Mouse (Mus musculus) spleen, adult 12 weeks (tissue): ENCODE results near the gene Nhlh1.

Experiments
- DNase-seq: peaks from one replicate; pipeline ENCODE4 v3.0.0; 2022; ENCODE audit warnings: low spot score

The Nhlh1 gene

DNA sequence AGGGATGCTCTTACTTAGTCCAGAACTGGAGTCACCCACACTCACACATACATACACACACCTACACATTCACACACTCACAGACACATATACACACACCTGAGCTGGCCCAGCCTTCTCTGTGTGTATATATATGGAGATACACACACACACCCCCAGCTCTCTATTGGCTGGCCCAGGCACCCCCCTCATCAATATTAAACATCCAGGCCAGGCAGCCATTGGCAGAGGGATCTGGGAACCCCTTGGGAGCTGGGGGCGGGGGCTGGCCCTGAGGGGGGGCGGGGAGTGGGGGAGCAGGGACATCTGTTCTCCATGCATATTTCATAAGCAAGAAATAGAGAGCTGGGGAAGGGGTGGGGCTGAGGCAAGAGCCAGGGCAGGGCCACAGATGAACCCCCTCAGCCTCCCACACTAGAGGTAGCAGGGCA, at the start of gene Nhlh1:
TSS of gene Nhlh1 (minus strand) at position 83 of the 431 bp plus-strand sequence.
- no peak for DNase-seq

DNA sequence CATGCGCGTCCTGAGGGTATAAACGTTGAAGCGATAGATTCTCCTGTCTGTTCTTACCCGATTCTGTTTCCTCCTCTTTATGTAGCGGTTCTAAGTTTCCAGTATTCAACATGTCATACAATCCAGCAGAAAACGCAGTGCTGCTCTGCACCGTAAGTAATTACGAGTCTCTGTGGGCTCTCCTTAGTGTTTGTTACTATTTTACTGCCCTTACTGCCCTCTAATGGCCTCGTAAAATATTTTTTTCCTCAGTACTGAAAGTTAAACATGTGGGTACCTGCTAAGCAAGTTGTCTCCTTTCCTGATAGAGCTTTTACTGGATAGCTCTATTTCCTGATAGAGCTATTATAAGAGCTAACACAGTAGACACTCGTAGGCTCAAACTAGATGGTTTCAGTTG, 47.7 kb upstream of the Nhlh1 start:
- DNase-seq = no peak

- no peak for DNase-seq
These were observed 46.2 kb upstream of the Nhlh1 start for GRCm38 (mm10) chr1:172103619-172104018.

GRCm38 (mm10) chr1:172099325-172100033, 42.1 kb upstream of the Nhlh1 start:
- DNase-seq = no peak

DNA sequence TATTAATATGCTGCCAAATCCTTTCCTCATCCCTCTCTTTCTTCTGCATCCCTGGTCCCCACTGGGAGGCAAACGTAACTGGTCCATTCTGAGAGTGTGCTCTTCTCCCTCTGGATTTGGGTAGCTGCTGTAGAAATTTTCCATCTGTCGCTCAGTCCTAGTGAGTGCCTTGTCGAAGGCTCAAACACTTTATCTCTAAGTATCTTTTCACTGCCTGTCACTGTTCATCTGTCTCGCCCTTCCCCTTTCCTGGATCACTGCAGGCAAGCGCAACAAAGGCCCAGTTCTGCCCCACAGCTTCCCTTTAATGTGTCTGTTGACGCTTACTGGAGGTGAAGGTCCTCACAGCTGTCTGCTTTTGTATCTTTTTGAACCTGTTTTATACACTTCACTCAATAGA, 37.8 kb upstream of the Nhlh1 start:
- no peak for DNase-seq

- no peak for DNase-seq
These were observed 36.9 kb upstream of the Nhlh1 start for GRCm38 (mm10) chr1:172094295-172094694.

DNA sequence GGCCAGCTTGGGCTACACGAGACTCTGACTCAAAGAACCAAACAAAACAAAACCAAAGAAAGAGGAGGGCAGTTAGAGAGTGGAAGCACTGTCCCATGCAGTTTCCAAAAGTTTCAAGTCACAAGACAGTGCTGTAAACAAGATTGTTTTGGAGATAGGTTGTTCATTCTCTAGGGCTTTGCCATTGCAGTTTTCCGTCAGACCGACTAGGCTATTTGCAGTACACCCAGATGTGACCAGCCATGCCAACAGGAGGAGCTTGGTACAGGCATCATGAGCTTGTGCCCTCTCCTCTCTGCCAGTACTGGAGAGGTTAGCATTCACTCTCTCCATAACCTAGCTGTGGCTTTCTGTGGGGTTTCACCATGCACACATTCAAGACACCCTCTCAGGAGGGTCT, 36.1 kb upstream of the Nhlh1 start:
- DNase-seq = no peak

DNA sequence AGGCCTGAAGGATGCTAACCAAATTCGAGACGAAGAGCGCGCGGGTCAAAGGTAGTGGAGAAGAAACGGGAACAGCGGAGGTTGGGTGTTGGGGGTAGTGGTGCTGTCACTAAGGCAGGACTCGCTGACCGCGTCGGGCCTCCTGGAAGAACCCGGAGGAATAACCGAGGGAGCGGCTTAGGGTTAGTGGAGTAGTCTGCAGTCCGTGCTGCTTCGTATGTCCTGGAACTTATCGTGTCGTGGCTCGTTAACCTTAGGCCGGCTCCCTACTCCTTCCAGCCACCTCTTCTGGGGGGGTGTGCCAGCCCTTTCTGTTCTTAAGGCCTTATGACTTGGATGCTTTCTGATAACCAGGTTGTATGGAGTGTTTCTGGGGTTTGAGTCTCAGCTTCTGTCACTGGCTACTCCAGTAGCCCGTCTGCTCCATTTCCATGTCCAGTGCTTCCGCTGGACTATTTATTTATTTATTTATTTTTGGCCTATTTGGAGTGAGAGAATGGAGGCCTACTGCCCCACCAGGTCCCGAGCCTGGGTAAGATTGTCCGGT, 25.6 kb upstream of the Nhlh1 start:
- no peak for DNase-seq

DNA sequence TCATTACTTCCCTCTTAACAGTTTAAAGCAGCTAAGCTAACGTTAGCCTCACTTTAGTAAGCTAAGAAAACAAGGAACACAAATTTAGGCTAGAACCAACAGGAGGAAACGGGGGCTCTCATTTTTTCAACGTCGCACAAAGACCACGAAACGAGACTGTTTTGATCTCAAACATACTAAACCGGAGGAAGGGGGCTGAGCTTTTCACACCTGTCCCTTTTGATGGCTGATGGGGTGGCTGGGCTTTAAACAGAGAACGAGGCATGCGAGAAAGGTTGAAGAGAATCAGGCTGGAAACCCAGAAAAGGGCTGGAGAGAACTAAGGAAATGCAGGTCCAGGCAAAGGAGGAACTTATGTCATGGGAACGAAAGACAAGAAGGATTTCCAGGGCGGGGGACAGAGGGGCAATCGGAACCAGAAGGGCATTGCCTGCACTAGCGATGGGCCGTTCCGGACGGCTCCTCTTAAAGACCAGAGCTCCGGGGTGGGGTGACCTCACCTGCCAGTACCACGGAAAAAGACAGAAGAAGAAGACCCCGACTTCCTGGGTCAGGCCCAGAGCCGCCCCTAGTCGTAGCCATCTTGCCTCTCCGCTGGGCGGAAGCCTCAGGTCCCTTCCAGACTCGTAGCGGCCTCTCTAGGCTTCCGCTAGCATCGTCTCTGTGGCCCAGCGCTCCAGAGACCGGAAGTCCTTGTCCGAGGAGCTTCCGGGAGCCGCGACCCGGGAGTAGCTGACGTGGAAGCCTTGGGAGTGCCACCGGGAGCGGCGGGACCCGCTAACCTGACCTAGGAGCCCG, 24.9 kb upstream of the Nhlh1 start, which contains the start of the genes Copa and Ncstn:
TSS of gene Copa (plus strand) at position 429 of the 798 bp plus-strand sequence.
TSS of gene Ncstn (minus strand) at position 695 of the 798 bp plus-strand sequence.
- DNase-seq = peak; percentile 88

DNA sequence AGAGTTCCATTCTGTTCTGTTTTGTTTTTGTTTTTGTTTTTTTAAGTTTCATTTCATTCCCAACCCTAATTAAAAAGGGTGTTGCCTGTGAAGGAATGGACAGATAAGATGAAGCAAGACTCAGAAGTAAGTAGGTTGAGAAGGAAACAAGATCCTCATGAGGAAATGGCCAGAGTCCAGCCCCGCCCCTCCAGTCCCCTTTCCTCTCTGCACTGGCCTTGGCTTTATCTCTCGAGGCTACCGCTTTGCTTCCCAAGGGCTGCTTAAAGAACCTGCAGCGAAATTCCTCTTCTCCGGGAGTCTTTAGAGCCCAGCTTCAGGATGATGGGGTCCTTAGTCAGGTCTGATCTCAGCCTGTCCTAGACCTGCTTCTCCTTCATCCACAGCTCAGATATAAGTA, 20.6 kb upstream of the Nhlh1 start:
- DNase-seq = no peak

DNA sequence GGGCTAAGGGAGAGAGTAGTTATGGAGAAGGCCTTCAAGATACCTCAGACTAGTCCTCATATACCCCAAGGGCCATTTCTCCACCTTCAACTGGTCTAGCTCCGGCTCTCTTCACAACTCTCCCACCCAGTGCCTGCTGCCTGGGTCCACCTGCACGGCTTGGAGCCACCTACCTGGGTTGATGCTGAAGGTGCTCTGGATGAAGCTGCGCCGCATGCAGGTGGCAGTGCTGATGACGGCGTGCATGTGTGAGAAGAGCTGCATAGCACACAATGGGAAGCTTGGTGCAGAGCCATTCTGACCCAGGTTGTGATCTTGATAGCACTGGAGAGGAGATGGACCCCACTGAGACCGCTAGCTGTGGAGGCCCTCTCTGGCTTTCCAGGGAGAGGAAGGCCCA, 15.2 kb upstream of the Nhlh1 start:
- no peak for DNase-seq

DNA sequence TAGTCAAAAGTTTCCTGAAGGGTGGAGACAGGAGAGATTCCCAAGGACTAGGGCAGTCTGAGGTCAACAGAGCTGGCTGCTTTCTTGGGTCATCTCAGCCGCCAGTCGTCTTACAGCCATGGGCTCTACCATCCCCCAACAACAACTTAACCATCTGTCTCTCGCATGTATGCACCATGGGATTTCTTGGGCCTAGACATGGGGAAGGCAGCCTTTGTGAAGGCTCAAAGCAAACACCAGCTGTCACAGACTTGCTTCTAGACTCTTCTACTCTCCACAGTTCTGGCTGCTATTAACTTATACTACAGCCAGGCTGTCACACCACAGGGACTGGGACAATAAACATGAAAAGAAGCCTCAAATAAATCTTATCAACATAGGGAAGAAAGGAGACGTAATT, 14.2 kb upstream of the Nhlh1 start:
- DNase-seq = no peak

- DNase-seq = no peak
These were observed 12.9 kb upstream of the Nhlh1 start for GRCm38 (mm10) chr1:172070227-172070626.

DNA sequence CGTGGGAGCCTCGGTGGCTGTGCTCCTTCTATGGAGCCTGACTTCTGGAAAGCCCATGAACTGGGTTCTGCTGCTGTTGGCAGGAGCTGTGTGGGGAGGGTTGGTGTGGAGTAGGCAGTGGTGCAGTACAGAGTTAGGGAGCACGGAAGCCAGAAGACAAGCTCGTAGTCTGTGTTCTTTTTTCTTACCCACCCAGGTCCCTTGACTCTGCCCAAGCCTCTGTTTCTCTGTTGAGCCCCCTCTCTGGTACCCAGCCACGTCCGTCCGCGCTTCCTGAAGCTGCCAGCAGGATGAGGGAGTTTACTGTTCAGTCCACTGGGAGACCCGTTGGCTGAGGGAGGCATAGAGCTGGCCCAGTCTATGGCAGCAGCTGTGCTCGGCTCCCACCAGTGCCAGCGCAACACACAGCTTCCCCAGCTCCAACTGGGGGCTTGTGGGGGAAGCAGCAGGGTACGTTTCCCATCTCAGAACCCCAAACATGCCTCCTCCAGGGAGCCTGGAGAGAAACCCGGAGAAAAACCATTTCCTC, 7.3 kb upstream of the Nhlh1 start:
- DNase-seq = no peak

- DNase-seq = no peak
These were observed 6.1 kb upstream of the Nhlh1 start for GRCm38 (mm10) chr1:172063291-172064023.

DNA sequence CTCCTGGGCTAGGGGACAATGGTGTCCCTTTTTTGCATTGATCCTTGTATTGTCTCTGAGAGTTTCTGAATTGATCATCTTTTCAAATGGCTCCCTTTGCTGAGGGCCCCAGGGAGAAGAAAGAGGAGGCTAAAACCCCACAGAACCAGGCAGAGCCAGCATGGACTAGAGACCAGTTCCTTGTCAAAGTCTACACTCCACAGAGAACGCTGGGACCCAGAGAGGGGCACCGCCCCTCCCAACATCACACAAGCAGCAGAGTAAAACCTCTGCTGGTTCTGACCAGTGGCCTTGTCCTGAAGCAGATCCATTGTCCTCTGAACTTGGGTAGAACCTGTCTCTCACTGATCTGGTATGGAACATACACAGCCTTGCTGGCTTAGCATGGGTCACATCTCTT, 4.7 kb upstream of the Nhlh1 start:
- no peak for DNase-seq

DNA sequence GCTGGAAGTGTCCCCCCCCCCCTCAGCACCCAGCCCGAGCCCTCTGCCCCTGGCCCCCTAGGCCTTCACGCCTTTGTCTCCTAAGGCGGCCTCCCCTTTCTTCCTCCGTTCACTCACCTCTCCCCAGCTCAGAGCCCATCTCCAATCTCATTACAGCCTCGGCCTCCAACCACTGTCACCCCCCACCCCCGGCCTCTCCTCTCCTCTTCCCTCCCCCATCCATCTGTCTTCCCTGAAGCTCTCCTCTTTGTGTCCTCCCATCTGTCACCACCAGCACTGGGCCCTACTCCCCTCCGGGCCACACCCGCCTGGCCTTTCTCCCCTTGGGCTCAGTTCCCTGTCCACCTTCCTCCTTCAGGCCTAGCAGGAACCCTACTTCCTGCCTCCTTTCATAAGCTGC, 3.8 kb upstream of the Nhlh1 start:
- DNase-seq = no peak

- no peak for DNase-seq
These were observed 3.3 kb upstream of the Nhlh1 start for GRCm38 (mm10) chr1:172060659-172061058.

GRCm38 (mm10) chr1:172058874-172059273, 1.5 kb upstream of the Nhlh1 start:
- no peak for DNase-seq

- DNase-seq = no peak
These were observed 948 bp upstream of the Nhlh1 start for GRCm38 (mm10) chr1:172058321-172058720.

GRCm38 (mm10) chr1:172056251-172056650, 1.1 kb downstream of the Nhlh1 start:
- no peak for DNase-seq
